Mouse (Mus musculus) cerebellum, postnatal 36 days (tissue): ENCODE measurements around the gene Lrch2.
A peak's percentile ranks its signal among the peaks of the same experiment; 100 is the strongest.
"Not testable (repeated sequence)": the region's sequence is repeated elsewhere in the genome, so short reads cannot be mapped to it uniquely, and the experiment has no call there.

Experiments used
- DNase-seq, 2 experiments: peaks; one replicate each; pipeline ENCODE4 v3.0.0; 2021 to 2022; ENCODE audit warnings: mixed read lengths in 2 of 2

Gene Lrch2

DNA sequence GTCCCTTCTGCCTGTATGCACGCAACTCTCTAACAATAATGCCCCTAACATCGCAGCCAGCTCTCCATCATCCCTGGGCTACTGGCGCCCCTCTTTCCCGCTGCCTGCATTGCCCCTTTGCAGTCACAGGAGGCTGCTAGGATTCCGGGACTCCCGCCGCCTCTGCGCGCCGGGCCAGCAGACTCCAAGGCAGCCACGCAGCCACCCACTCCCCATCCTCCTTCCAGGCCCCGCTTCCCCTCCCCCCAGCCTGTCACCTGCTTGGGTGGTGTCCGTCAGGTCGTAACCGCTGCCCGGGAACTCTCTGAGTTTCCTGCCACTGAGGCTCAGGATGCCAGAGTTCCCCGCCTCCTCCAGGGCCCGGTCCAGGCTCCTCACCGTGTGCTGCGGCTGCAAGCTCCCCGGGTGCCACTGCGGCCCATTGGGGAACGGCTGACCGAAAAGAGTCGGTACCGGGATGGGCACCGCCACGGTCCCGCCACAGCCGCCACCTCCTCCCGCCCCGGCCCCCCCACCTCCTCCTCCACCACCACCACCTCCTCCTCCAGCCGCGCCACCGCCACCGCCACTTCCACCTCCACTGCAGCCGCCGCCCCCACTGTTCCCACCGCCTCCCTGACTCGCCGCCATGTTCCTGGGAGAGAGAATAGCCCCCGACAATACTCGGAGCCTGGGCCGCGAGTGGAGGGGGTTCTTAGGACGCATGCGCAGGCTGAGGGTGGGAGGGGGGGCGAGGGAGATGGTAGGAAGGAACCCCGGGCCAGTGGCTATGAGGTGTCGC lies at the start of gene Lrch2:
Gene Lrch2 (minus strand): TSS at position 661 of the 781 bp plus-strand sequence.
- DNase-seq: peak; percentile 41 to 54

- DNase-seq: no peak
Measured at GRCm38 (mm10) chrX:147540934-147541870, 12.7 kb downstream of the Lrch2 start.

GRCm38 (mm10) chrX:147538377-147538776 lies 15.5 kb downstream of the Lrch2 start:
- no peak for DNase-seq

DNA sequence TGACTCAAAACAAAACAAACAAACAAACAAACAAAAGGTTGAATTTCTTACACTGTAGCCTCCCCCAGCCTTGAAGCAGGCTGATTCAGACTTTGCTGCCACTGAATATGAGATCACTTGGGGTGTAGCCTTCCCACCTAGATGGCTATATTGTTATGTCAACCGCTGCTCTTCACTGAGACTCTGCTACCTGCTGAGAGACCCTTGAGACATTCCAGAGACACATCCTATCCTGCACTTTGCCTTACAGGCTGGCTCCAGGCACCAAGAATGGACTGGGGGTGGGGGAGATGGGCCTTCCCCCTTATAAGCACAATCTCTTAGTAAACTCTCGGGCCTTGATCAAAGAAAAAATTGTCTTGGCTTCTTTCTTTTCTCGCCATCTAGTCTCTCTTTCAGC lies 16.8 kb downstream of the Lrch2 start:
- not testable (repeated sequence) for DNase-seq

DNA sequence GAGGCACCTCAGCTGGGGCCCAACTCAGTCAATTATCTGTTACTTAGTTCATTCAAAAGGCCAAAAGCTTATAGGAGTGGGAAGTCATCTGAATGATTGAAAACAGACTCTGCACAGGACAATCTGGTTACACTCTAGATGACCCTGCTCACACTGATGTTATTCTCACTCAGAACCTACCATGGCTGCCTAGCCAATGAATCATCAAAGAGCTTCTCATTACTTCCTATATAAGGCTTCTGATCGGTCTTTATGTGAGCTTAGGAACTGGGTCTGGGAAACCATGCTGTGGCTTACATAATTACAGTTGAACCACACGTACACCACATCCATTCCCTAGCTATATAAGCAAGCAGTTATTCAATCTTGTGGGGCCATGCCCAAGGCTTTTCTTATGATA lies 18.3 kb downstream of the Lrch2 start:
- DNase-seq: no peak

- no peak for DNase-seq
Measured at GRCm38 (mm10) chrX:147531675-147532074, 22.2 kb downstream of the Lrch2 start.

GRCm38 (mm10) chrX:147527646-147528172 lies 26.2 kb downstream of the Lrch2 start:
- DNase-seq: peak in 1 of 2 experiments; percentile 5

DNA sequence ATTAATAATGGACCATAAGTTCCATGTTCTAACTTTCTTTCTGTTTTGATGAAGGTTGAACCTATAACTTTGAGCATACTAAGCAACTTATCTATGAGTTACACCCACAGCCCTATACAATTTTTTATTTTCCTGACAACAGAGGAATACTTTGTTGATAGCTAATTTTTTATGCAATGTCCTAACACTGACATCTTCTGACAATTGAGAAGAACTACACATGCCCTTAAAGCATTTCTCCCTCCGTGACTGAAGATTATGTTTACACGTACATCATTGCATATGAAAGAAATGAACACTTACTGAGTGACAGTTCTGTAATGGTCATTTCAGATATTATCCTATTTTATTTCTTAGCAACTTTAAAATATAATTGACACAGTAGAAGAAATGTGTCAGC lies 64.3 kb downstream of the Lrch2 start:
- no peak for DNase-seq

DNA sequence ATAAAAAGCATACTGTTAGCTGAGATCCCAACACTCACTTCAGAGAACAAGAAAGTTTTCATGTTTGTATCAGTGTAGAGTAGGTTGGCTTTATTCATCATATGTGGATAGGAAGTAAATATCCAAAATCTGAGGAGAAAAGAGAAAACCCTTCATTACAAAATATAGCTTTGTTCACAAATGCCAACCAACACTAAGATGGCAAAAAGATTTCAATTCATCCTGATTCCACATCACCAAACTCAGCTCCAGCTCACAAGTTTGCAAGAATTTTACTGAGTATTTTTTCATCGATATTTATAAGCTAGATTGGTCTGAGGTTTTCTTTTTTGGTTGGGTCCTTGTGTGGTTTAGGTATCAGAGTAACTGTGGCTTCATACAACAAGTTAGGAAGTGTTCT lies 100.3 kb downstream of the Lrch2 start, which contains the start of gene Vmn1r239-ps:
Gene Vmn1r239-ps (minus strand): TSS at position 101 of the 400 bp plus-strand sequence.
- DNase-seq: not testable (repeated sequence)

DNA sequence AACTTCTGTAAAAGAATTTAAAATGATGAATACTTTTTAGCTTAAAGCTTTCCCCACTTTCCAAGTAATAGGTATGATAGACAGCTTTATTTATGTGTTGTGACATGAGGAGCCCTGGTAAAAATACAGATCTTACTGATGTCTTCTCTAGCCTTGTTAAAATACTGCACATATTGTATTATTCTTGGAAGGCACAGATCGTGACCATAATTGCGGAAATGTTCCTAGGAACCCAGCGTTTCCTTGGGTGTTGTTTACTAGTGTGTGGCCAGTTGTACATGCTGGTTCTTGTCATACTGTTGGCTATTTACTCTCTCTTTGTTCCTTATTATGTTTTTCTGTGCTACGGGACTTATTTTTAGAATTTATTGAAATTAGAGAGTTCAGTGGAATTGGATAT lies 110.5 kb downstream of the Lrch2 start:
- DNase-seq: no peak

DNA sequence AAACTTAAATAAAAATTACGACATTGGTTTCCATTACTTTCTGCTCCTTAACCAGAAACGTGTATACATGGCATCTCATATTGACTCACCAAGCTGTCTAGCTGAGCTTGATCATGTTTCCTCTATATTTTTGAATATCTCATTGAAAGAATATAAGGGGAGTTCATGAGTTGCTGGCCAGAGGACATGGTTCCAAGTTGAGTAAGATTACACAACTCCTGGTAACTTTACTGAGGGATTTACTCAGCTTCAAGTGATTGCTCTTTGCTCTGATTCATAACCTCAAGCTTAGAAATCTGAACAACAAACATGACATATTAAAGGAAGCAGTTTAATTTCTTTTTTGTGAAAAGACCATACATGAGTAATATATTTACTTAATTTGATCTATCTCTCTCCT lies 118.5 kb downstream of the Lrch2 start:
- DNase-seq: no peak

DNA sequence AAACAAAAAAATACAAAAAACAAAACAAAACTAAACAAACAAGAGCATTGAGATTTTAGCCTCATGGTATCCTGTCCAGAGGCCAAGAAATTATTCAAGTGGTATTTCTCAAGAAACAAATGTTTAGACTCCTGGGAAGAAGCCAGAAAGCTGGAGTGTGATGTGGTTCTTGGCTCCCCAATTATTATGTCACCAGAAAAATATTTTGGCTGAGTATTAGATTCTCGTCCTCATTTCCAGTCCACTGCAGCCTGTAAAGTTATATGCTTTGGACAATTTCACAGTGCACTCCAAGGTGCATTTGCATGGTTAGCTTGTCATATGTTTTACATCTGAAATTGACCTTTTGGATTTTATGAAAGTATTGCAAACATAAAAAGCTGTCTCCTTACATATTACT lies 124.1 kb downstream of the Lrch2 start:
- no peak for DNase-seq

- no peak for DNase-seq
Measured at GRCm38 (mm10) chrX:147429129-147429528, 124.8 kb downstream of the Lrch2 start, which contains the start of gene Il13ra2. Gene Il13ra2 (minus strand): TSS chrX:147429192.
